In the genomic region with DNA sequence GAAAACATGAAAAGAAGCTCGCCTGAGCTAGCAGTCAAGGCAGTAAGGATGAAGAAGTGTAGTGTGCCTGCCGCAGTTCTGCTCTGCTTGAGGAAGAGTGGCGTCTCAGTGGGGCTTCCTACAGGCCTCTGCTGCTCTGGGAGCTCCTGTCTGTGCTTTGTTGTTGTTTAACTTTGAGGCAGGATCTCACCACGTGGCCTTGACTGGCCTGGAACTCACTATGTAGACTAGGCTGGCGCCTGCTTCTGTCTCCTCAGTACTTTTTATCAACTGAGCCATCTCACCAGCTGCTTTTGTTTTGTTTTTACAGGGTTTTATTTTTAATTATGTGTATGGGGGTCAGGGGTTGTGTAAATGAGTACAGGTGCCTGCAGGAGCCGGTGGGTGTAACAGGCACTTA, we compare ENCODE assay signal across 30 mouse cellular contexts. TPM values are rescaled to one million over a fixed set of nuclear protein-coding genes. Genes with fewer than 3 reads are reported as not detected.
DNase-seq lines count a peak whose midpoint lies in the region; ATAC-seq and TF ChIP-seq lines count a peak whose summit lies in the region.
"Had no signal": no experiment of that assay in that cellular context is flagged by ENCODE, and none has a peak within 500 bp of the region (broad histone marks: within the 10 kb centered on the region; RNA-seq: fewer than 3 reads in every experiment).

No protein-coding gene starts in this region.

- peak; percentile 40 for DNase-seq in kidney, adult 2 months
- no peak for DNase-seq in kidney, postnatal 25 days
- no peak for DNase-seq in liver, postnatal 0 days
- DNase-seq in liver, embryonic 11.5 days (ENCODE audit: low spot score), result no peak
- peak; percentile 26 for DNase-seq in embryonic facial prominence, embryonic 10.5 days (ENCODE audit: low spot score)
- no peak for DNase-seq in right cerebral cortex, postnatal 10 days (ENCODE audit: low spot score in 2 of 2)
- DNase-seq: adrenal gland, postnatal 14 days; cerebellum, adult 18-20 months; cerebellum, postnatal 10 days; gastrocnemius, postnatal 25 days; heart, adult 18-20 months; heart, postnatal 36 days; kidney, postnatal 4 days; liver, embryonic 13.5 days; lung, adult 2 months; lung, postnatal 10 days; thymus, adult 18-20 months; thymus, postnatal 25 days had no signal

- peaks cover 1% of the 10 kb centered on the region; the same call in 1 of the 2 replicates for H3K36me3 ChIP-seq in kidney, adult 2 months (ENCODE audit: control insufficient read depth, insufficient read depth, low read length)
- H3K36me3 ChIP-seq in liver, postnatal 0 days (replicated peaks; ENCODE audit: insufficient read depth, low read length), result peaks cover 4% of the 10 kb centered on the region; the same call in 1 of the 2 replicates
- H3K36me3 ChIP-seq in liver, embryonic 11.5 days (ENCODE audit: control insufficient read depth, insufficient read depth, low read length), result no peaks in the 10 kb centered on the region
- H3K36me3 ChIP-seq in embryonic facial prominence, embryonic 10.5 days (replicated peaks), result no peaks in the 10 kb centered on the region
- H3K36me3 ChIP-seq: forebrain, embryonic 12.5 days; hindbrain, embryonic 12.5 days; intestine, embryonic 15.5 days; limb, embryonic 12.5 days; liver, embryonic 13.5 days had no signal

- TF ChIP-seq CTCF in kidney, adult 2 months (conservative IDR thresholded peaks at IDR 0.05; ENCODE audit: insufficient read depth, insufficient read length, low read depth, low read length), result no peak
- TF ChIP-seq CTCF in liver, postnatal 0 days (IDR thresholded peaks at IDR 0.05; ENCODE audit: low read depth), result no peak

- no peak for TF ChIP-seq POLR2A in kidney, adult 2 months (IDR thresholded peaks at IDR 0.05; ENCODE audit: low read depth, low read length)

- WGBS in kidney, adult 2 months, result 43% methylated on average over 6 of the region's 6 CpGs
- 49% methylated on average over 6 of the region's 6 CpGs for WGBS in liver, postnatal 0 days (ENCODE audit: insufficient replicate concordance)
- 44% methylated on average over 6 of the region's 6 CpGs for WGBS in liver, embryonic 11.5 days
- 31% methylated on average over 6 of the region's 6 CpGs for WGBS in embryonic facial prominence, embryonic 10.5 days

- H3K27ac ChIP-seq in kidney, adult 2 months (ENCODE audit: insufficient read depth, low read depth, low read length), result no peak overlapping the region
- peak overlapping the region; percentile 11; the same call in 1 of the 2 replicates for H3K27ac ChIP-seq in liver, postnatal 0 days (ENCODE audit: low read depth)
- no peak overlapping the region for H3K27ac ChIP-seq in liver, embryonic 11.5 days (ENCODE audit: low read depth, low read length)
- H3K27ac ChIP-seq in embryonic facial prominence, embryonic 10.5 days (replicated peaks), result no peak overlapping the region
- H3K27ac ChIP-seq: forebrain, embryonic 12.5 days; hindbrain, embryonic 12.5 days; hindbrain, postnatal 0 days; intestine, embryonic 15.5 days; limb, embryonic 12.5 days; liver, embryonic 13.5 days; stomach, postnatal 0 days had no signal

- no peak overlapping the region for H3K4me2 ChIP-seq in liver, postnatal 0 days (ENCODE audit: low read depth, low read length)
- no peak overlapping the region for H3K4me2 ChIP-seq in liver, embryonic 11.5 days
- H3K4me2 ChIP-seq: forebrain, embryonic 12.5 days; heart, embryonic 11.5 days; hindbrain, embryonic 12.5 days; intestine, embryonic 15.5 days; limb, embryonic 12.5 days; liver, embryonic 13.5 days; midbrain, embryonic 11.5 days had no signal

- H3K27me3 ChIP-seq in kidney, adult 2 months (replicated peaks; ENCODE audit: control insufficient read depth, insufficient read depth, low read length), result no peaks in the 10 kb centered on the region
- no peaks in the 10 kb centered on the region for H3K27me3 ChIP-seq in liver, postnatal 0 days (ENCODE audit: insufficient read depth, low read length)
- H3K27me3 ChIP-seq in liver, embryonic 11.5 days (replicated peaks; ENCODE audit: control insufficient read depth, insufficient read depth, low read length), result no peaks in the 10 kb centered on the region
- no peaks in the 10 kb centered on the region for H3K27me3 ChIP-seq in embryonic facial prominence, embryonic 10.5 days (replicated peaks; ENCODE audit: low read depth, poor library complexity, severe bottlenecking)
- H3K27me3 ChIP-seq: forebrain, embryonic 12.5 days; hindbrain, embryonic 12.5 days; intestine, embryonic 15.5 days; limb, embryonic 12.5 days; liver, embryonic 13.5 days; Patski had no signal

- 0 out of 2 replicates have a peak, but pooled peaks cover 3% of the 10 kb centered on the region for H3K4me1 ChIP-seq in kidney, adult 2 months (ENCODE audit: control insufficient read depth, insufficient read depth, low read length)
- no peaks in the 10 kb centered on the region for H3K4me1 ChIP-seq in liver, postnatal 0 days (ENCODE audit: insufficient read depth)
- H3K4me1 ChIP-seq in liver, embryonic 11.5 days (replicated peaks; ENCODE audit: control insufficient read depth, insufficient read depth, low read length), result no peaks in the 10 kb centered on the region
- H3K4me1 ChIP-seq in embryonic facial prominence, embryonic 10.5 days, result peaks cover 6% of the 10 kb centered on the region; the same call in 1 of the 2 replicates
- H3K4me1 ChIP-seq: liver, embryonic 13.5 days had no signal

- no peak for TF ChIP-seq EP300 in liver, postnatal 0 days (IDR thresholded peaks at IDR 0.05; ENCODE audit: low read depth)

- ATAC-seq in liver, postnatal 0 days, result no peak
- ATAC-seq in liver, embryonic 11.5 days (replicated peaks; ENCODE audit: low FRiP score), result no peak
- ATAC-seq in megakaryocyte, adult 5-6 weeks (ENCODE audit: poor library complexity, severe bottlenecking), result no peak
- ATAC-seq: hindbrain, postnatal 0 days; intestine, embryonic 15.5 days; midbrain, embryonic 16.5 days; Patski had no signal

- no peak overlapping the region for H3K9ac ChIP-seq in liver, postnatal 0 days (replicated peaks)
- no peak overlapping the region for H3K9ac ChIP-seq in liver, embryonic 11.5 days (ENCODE audit: low read depth, low read length)
- H3K9ac ChIP-seq: forebrain, embryonic 12.5 days; hindbrain, embryonic 12.5 days; intestine, embryonic 15.5 days; limb, embryonic 12.5 days; liver, embryonic 13.5 days had no signal

- no peak overlapping the region for H3K4me3 ChIP-seq in kidney, adult 2 months (ENCODE audit: insufficient read depth, low read depth, low read length)
- H3K4me3 ChIP-seq in liver, postnatal 0 days (ENCODE audit: low read depth, low read length), result no peak overlapping the region
- no peak overlapping the region for H3K4me3 ChIP-seq in liver, embryonic 11.5 days (ENCODE audit: low read depth, low read length)
- no peak overlapping the region for H3K4me3 ChIP-seq in embryonic facial prominence, embryonic 10.5 days
- H3K4me3 ChIP-seq: erythroblast, embryonic 14.5 days; forebrain, embryonic 12.5 days; hindbrain, embryonic 12.5 days; intestine, embryonic 15.5 days; limb, embryonic 12.5 days; liver, embryonic 13.5 days had no signal

- no peaks in the 10 kb centered on the region for H3K9me3 ChIP-seq in liver, postnatal 0 days (ENCODE audit: low read length)
- no peaks in the 10 kb centered on the region for H3K9me3 ChIP-seq in liver, embryonic 11.5 days (ENCODE audit: control insufficient read depth, low read length)
- no peaks in the 10 kb centered on the region for H3K9me3 ChIP-seq in embryonic facial prominence, embryonic 10.5 days
- H3K9me3 ChIP-seq: forebrain, embryonic 12.5 days; hindbrain, embryonic 12.5 days; intestine, embryonic 15.5 days; limb, embryonic 12.5 days; liver, embryonic 13.5 days had no signal

RNA-seq across cellular contexts. Expression of a gene that starts 46.8 kb away (rescaled TPM):
- polyA plus RNA-seq in kidney, adult 2 months (2012; rRNA removed), result 1,243 and 1,376 TPM in 2 replicates
- polyA plus RNA-seq in liver, postnatal 0 days (2015; fragmentation: Nextera tagmentation; extraction: Ambion mirVana), result 684 and 710 TPM in 2 replicates
- polyA plus RNA-seq in liver, embryonic 11.5 days (2014; fragmentation: Nextera tagmentation; extraction: Ambion mirVana), result 1,540 and 1,655 TPM in 2 replicates
- polyA plus RNA-seq in embryonic facial prominence, embryonic 10.5 days (2016; fragmentation: Nextera tagmentation; extraction: Ambion mirVana), result 1,210 and 1,245 TPM in 2 replicates
- total RNA-seq in megakaryocyte, adult 5-6 weeks (2015), result 1,953 and 2,112 TPM in 2 replicates
- 2,159 and 2,431 TPM in 2 replicates for total RNA-seq in megakaryocyte, adult 5-6 weeks (2017)

Comparison
In these comparisons a context has a peak if more than half of its experiments do, and no peak if none do; other contexts are left out.
1. DNase-seq: peak in kidney, adult 2 months (single experiment) and embryonic facial prominence, embryonic 10.5 days (single experiment); none in kidney, postnatal 25 days (0 of 2), liver, postnatal 0 days (single experiment), liver, embryonic 11.5 days (single experiment) and right cerebral cortex, postnatal 10 days (0 of 2).